Mouse (Mus musculus): Measurements from ENCODE around the gene C1galt1. TPM values are rescaled to one million over a fixed set of nuclear protein-coding genes. Genes with fewer than 3 reads are reported as not detected.

The C1galt1 gene
- 10 to 100 TPM; 25.3 to 27.4 TPM for total RNA-seq (2023)

GRCm38 (mm10) chr6:7844802-7845679 lies at the start of gene C1galt1:
TSS of gene C1galt1 (plus strand) at chr6:7844842.

Other genes with a start within 250 kb of the C1galt1 start
- 10 to 100 TPM; 25.0 to 38.7 TPM for gene Asns, start 151.6 kb upstream of the C1galt1 start, total RNA-seq (2023)